Comparison of ENCODE assay signal across 13 mouse cellular contexts in the genomic region with DNA sequence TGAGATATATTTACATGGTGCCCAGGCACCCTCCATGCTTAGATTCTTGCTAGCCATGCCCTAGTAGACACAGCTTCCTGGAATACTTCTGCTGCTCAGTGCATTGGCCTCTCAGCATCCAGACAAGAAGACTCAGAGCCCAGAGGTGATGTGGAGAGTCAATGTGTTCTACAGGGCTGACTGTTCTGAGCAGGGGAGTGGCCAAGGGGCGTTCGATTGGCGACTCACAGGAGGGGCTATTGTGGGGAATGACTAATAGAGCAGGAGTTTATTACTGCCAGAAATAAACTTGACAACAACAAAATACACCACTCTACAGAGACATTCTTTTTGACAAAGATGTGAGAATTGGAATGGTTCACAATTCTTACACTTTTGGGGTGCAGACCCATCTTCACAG.
"Had no signal": no experiment of that assay in that cellular context is flagged by ENCODE, and none has a peak within 500 bp of the region (broad histone marks: within the 10 kb centered on the region; RNA-seq: fewer than 3 reads in every experiment).

No protein-coding gene starts in this region.

- DNase-seq: lung, adult 18-20 months; lung, embryonic 14.5 days; lung, postnatal 10 days; lung, postnatal 4 days; midbrain, embryonic 14.5 days; retina, postnatal 1 day; right cerebral cortex, adult 18-20 months; right cerebral cortex, postnatal 25 days; right cerebral cortex, postnatal 4 days; spleen, adult 18-20 months; thymus, adult 18-20 months; thymus, postnatal 14 days; thymus, postnatal 36 days had no signal
